11 mouse cellular contexts compared by ENCODE assay signal in the genomic region with DNA sequence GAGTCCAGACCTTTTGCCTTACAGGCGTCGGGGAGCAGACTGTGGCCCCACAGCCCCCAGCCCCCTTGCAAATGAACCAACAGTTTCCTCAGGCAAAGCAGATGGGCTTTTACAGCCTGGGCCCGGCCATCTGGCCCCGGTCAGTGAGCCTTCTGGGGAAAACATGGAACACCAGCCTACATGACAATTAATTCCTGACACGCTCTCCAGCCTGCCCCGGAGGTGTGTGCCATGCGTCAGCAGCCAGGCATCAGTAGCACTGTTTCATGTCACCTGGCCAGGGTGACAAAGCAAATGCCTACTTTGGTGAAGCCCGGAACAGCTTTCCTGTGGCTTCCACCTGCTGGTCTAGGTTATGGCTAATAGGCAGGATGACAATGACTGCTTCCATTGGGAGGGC.
A peak's percentile ranks its signal among the peaks of the same experiment; 100 is the strongest.
DNase-seq lines count a peak whose midpoint lies in the region; ATAC-seq lines count a peak whose summit lies in the region.
"Had no signal": no experiment of that assay in that cellular context is flagged by ENCODE, and none has a peak within 500 bp of the region (broad histone marks: within the 10 kb centered on the region; RNA-seq: fewer than 3 reads in every experiment).

No protein-coding gene starts in this region.

- no peak overlapping the region for H3K4me3 ChIP-seq in midbrain, embryonic 12.5 days
- no peak overlapping the region for H3K4me3 ChIP-seq in midbrain, embryonic 10.5 days
- H3K4me3 ChIP-seq in limb, embryonic 11.5 days (ENCODE audit: low read depth, low read length): no peak overlapping the region
- H3K4me3 ChIP-seq: heart, embryonic 13.5 days; intestine, embryonic 15.5 days had no signal

- no peaks in the 10 kb centered on the region for H3K9me3 ChIP-seq in midbrain, embryonic 12.5 days
- H3K9me3 ChIP-seq in midbrain, embryonic 10.5 days (replicated peaks): no peaks in the 10 kb centered on the region
- no peaks in the 10 kb centered on the region for H3K9me3 ChIP-seq in limb, embryonic 11.5 days (ENCODE audit: control insufficient read depth, low read length)
- H3K9me3 ChIP-seq: heart, embryonic 13.5 days; intestine, embryonic 15.5 days had no signal

- H3K27me3 ChIP-seq in midbrain, embryonic 12.5 days: 0 out of 2 replicates have a peak, but pooled peaks cover 6% of the 10 kb centered on the region
- no peaks in the 10 kb centered on the region for H3K27me3 ChIP-seq in midbrain, embryonic 10.5 days (ENCODE audit: low read depth, poor library complexity, severe bottlenecking)
- H3K27me3 ChIP-seq in limb, embryonic 11.5 days (ENCODE audit: control insufficient read depth, insufficient read depth, low read length): no peaks in the 10 kb centered on the region
- H3K27me3 ChIP-seq: intestine, embryonic 15.5 days had no signal

- H3K36me3 ChIP-seq in midbrain, embryonic 12.5 days: no peaks in the 10 kb centered on the region
- H3K36me3 ChIP-seq in midbrain, embryonic 10.5 days: no peaks in the 10 kb centered on the region
- H3K36me3 ChIP-seq in limb, embryonic 11.5 days (ENCODE audit: control insufficient read depth, insufficient read depth, low read length): no peaks in the 10 kb centered on the region
- H3K36me3 ChIP-seq: heart, embryonic 13.5 days; intestine, embryonic 15.5 days had no signal

- 72% methylated on average over 8 of the region's 8 CpGs for WGBS in midbrain, embryonic 12.5 days
- WGBS in midbrain, embryonic 10.5 days: 82% methylated on average over 8 of the region's 8 CpGs
- 19% methylated on average over 8 of the region's 8 CpGs for WGBS in limb, embryonic 11.5 days

- H3K4me1 ChIP-seq in midbrain, embryonic 12.5 days: peaks cover 14% of the 10 kb centered on the region; the same call in 1 of the 2 replicates
- H3K4me1 ChIP-seq in midbrain, embryonic 10.5 days: peaks cover 5% of the 10 kb centered on the region; the same call in 1 of the 2 replicates
- peaks cover 13% of the 10 kb centered on the region for H3K4me1 ChIP-seq in limb, embryonic 11.5 days (ENCODE audit: control insufficient read depth, insufficient read depth, low read length)
- H3K4me1 ChIP-seq: intestine, embryonic 15.5 days had no signal

- peak; percentile 26 for DNase-seq in adrenal gland, adult 2 months
- DNase-seq in adrenal gland, adult 18-20 months (ENCODE audit: low spot score in 2 of 2): no peak
- DNase-seq in midbrain, embryonic 10.5 days (ENCODE audit: low spot score): no peak
- peak; percentile 74 to 78 for DNase-seq in cerebellum, postnatal 36 days
- peak; percentile 63 for DNase-seq in limb, embryonic 11.5 days (ENCODE audit: low spot score)
- no peak for DNase-seq in gastrocnemius, adult 18-20 months (ENCODE audit: low spot score)
- DNase-seq in left cerebral cortex, postnatal 25 days (ENCODE audit: low spot score in 2 of 2): no peak
- DNase-seq: lung, adult 18-20 months had no signal

- intact Hi-C loops in left cerebral cortex, postnatal 25 days (cut with DNase I): loop anchor here (5.0 kb wide), 1 partner anchor 107 kb away; no protein-coding TSS in a partner anchor

- H3K9ac ChIP-seq in midbrain, embryonic 12.5 days (replicated peaks): no peak overlapping the region
- H3K9ac ChIP-seq in limb, embryonic 11.5 days (ENCODE audit: low read length): no peak overlapping the region; the same call in 1 of the 2 replicates
- H3K9ac ChIP-seq: heart, embryonic 13.5 days; intestine, embryonic 15.5 days had no signal

- no peak overlapping the region for H3K4me2 ChIP-seq in midbrain, embryonic 12.5 days (replicated peaks)
- H3K4me2 ChIP-seq in limb, embryonic 11.5 days (ENCODE audit: low read depth, severe bottlenecking): no peak overlapping the region
- H3K4me2 ChIP-seq: heart, embryonic 13.5 days; intestine, embryonic 15.5 days had no signal

- H3K27ac ChIP-seq in midbrain, embryonic 12.5 days (replicated peaks): 0 out of 2 replicates have a peak overlapping the region, but pooled peaks have one; percentile 3
- H3K27ac ChIP-seq in midbrain, embryonic 10.5 days (replicated peaks): no peak overlapping the region
- no peak overlapping the region for H3K27ac ChIP-seq in limb, embryonic 11.5 days (replicated peaks; ENCODE audit: low read depth, low read length)
- H3K27ac ChIP-seq: heart, embryonic 13.5 days; intestine, embryonic 15.5 days had no signal

- ATAC-seq in midbrain, embryonic 12.5 days (ENCODE audit: low FRiP score, low read depth): no peak
- no peak for ATAC-seq in limb, embryonic 11.5 days (ENCODE audit: insufficient number of reproducible peaks, low FRiP score, low TSS enrichment, low read depth)
- ATAC-seq: intestine, embryonic 15.5 days had no signal

Comparison
In these comparisons a context has a peak if more than half of its experiments do, and no peak if none do; other contexts are left out.
1. DNase-seq: peak in adrenal gland, adult 2 months (single experiment), cerebellum, postnatal 36 days (2 of 2) and limb, embryonic 11.5 days (single experiment); none in adrenal gland, adult 18-20 months (0 of 2), midbrain, embryonic 10.5 days (single experiment), gastrocnemius, adult 18-20 months (single experiment) and left cerebral cortex, postnatal 25 days (0 of 2).